Mouse (Mus musculus) ES-Bruce4 (cell line): ENCODE measurements around the gene Tada2a.

Source experiments
- CTCF ChIP-seq: IDR thresholded peaks from one replicate; pipeline ENCODE4 v1.8.1; 2011; ENCODE audit warnings: low read depth, low read length
- EP300 ChIP-seq: IDR thresholded peaks from 2 replicates; pipeline ENCODE4 v1.6.1; 2011; ENCODE audit warnings: low read depth, low read length; ENCODE audit not compliant: insufficient read depth

DNA sequence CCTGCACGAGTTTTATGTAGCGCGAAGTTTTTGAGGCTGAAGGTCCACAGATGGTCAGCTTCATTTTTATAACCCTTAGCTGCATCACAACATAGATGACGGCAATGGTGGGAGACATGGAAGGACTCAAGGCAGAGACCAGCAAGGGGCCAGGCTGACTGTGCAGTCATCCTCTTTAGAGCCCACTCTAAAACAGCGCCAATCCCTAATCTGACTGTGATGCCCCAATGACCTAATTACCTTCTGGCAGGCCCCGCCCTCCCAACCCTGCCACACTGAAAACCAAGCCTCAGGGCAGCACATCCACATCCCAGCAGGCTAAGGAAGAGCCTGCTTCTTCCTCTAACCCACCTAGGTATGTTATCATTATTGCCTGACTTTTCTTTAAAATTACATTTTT, 68.8 kb downstream of the Tada2a start:
- TF ChIP-seq EP300 (no peak), CTCF (no peak)
